Mouse (Mus musculus) brown adipose tissue, adult 24 weeks (tissue): ENCODE data around the gene Pcca. TPM values are rescaled to one million over a fixed set of nuclear protein-coding genes. Genes with fewer than 3 reads are reported as not detected.

Experiments used
- H3K27ac ChIP-seq: fragments of 200-500 bp; replicated peaks from 2 replicates; pipeline ENCODE4 v1.5.1; 2012; ENCODE audit warnings: low read depth, mild to moderate bottlenecking, low read length
- H3K4me1 ChIP-seq: fragments of 200-500 bp; 2 replicates; pipeline ENCODE4 v1.6.1; 2012; ENCODE audit warnings: low read length, mixed read lengths; ENCODE audit not compliant: control insufficient read depth, insufficient read depth, insufficient read length
- H3K4me3 ChIP-seq: fragments of 200-500 bp; 2 replicates; pipeline ENCODE4 v1.5.1; 2012; ENCODE audit warnings: low read depth, mild to moderate bottlenecking, low read length, moderate library complexity; ENCODE audit not compliant: insufficient read depth
- polyA plus RNA-seq: library from polyadenylated mRNA; stranded (reverse); fragments of >200 nt; gene quantifications from 2 replicates; pipeline ENCODE4 v1.2.4, GENCODE M21; 2012; ENCODE audit not compliant: missing spikeins, insufficient read depth, insufficient read length

Pcca gene
- polyA plus RNA-seq, 1 experiment: 349 TPM

DNA sequence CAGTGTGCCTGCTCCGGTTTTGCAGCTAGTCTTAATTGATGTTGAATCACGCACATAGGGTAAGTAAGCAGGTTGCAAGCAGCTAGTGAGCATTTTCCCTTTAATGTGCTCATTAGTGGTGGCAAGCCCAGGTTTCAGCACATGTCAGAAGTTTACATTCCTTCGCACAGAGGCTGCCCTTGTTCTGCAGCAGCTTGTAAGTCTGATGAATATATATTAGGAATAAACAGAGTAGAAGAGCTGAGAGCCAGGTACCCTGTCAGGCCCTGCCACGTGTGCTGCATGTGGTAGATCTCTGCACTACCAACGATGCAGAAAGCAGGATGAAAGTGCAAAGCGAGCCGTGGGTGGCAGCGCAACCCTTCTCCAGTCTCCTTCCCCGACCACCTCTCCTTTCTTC is 65.7 kb downstream of the Pcca start:
- H3K4me3 ChIP-seq: no peak overlapping the region
- no peaks in the 10 kb centered on the region for H3K4me1 ChIP-seq
- H3K27ac ChIP-seq: no peak overlapping the region

DNA sequence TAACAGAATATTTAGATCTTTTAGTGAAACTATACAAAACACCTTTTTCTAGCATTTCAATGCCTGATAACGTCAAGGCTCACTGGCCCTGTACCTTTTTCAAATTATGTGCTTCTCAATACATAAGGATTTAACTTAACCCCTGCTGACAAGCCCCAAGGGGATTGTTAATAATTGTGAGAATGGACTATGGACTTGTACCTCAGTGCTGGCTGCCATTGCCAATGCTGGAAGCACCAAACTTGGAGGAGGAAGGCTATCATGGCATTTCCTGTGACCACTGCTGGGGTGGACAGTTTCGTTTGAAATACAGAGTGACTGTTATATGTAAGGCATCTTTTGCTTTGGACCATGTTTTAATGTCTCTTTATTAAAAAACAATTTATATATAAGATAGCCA is 68.6 kb downstream of the Pcca start:
- Histone ChIP-seq H3K4me1 (no peaks in the 10 kb centered on the region), H3K27ac (no peak overlapping the region), H3K4me3 (no peak overlapping the region)

- Histone ChIP-seq H3K27ac (no peak overlapping the region), H3K4me1 (no peaks in the 10 kb centered on the region), H3K4me3 (no peak overlapping the region)
Observed at GRCm38 (mm10) chr14:122606499-122606898, 72.4 kb downstream of the Pcca start.

DNA sequence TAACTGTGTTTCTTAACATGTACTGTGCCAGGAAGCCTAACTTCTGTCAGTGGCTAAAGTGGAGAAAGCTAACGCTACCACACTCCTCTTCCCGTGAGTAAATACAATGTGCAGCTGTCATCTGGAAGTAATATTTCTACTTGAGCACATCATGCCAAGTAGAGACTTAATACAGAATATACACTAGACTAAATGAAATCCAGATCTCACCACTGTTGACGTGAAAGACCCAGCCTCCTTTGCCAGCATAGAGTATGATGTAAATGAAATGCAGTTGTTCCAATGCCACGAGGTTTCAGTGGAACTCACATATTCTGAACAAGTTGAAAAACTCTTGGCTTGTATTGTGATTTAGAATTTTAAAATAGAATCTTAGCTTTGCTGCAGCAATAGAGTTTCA is 73.3 kb downstream of the Pcca start:
- no peaks in the 10 kb centered on the region for H3K4me1 ChIP-seq
- H3K27ac ChIP-seq: no peak overlapping the region
- no peak overlapping the region for H3K4me3 ChIP-seq

- Histone ChIP-seq H3K4me1 (no peaks in the 10 kb centered on the region), H3K4me3 (no peak overlapping the region), H3K27ac (no peak overlapping the region)
Observed at GRCm38 (mm10) chr14:122608323-122608722, 74.2 kb downstream of the Pcca start.

DNA sequence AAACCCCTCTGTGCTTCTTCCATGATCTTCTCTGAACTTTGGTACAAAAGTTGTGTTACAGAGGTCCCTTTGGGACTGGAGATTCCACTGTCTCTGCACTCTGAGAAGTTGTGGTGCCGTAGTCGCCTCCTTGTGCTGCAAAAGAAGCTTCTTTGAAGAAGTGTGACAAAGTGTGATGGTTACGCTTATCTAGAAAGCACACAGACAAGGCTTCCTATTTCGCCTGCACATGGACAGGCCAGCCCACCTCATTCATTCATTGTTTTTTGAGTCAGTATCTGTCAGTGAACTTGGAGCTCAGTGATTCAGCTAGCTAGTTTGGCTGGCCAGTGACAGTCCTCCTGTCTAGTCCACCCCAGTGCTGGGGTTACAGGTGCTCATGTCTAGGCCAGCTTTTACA is 76.9 kb downstream of the Pcca start:
- Histone ChIP-seq H3K4me3 (no peak overlapping the region), H3K4me1 (no peaks in the 10 kb centered on the region), H3K27ac (no peak overlapping the region)

DNA sequence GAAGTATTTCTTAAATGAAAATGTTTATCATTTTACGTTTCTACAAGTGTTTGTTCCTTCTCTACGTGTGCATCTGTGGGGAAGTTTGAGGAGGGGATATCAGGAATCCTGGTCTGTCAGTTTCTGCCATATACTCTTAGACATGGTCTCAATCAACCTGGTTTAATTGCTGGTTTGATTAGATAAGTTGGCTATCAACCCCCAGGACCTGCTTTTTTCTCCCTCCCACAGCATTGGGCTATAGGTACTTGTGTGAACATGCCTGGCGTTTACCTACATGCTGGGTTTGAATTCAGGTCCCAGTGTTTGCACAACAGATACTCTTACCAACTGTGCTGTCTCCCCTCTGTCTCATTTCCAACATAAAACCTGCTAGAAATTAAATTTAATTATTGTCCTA is 78.2 kb downstream of the Pcca start:
- Histone ChIP-seq H3K4me3 (no peak overlapping the region), H3K27ac (no peak overlapping the region), H3K4me1 (no peaks in the 10 kb centered on the region)

DNA sequence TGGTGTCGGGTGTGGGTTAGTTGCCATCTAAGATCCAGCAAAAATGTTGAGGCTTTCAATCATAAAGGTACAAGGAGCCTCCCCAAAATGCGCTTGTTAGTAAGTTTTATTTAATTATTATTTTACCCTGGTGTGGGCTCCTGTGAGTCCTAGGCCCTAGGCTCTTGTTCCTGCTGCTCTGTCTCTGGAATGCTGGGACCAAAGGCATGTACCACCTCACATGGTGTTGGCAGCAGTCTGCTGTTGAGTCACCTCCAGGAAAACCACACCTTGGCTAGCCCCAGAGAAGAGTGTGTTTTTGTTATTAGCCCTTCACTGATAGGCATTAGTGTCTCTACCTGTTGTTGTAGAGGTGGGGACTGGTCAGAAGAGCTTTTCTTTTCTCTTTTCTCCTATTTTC is 83.5 kb downstream of the Pcca start:
- Histone ChIP-seq H3K4me3 (no peak overlapping the region), H3K27ac (no peak overlapping the region), H3K4me1 (no peaks in the 10 kb centered on the region)

GRCm38 (mm10) chr14:122633416-122633815 is 99.3 kb downstream of the Pcca start:
- Histone ChIP-seq H3K27ac (no peak overlapping the region), H3K4me1 (no peaks in the 10 kb centered on the region), H3K4me3 (no peak overlapping the region)

- Histone ChIP-seq H3K4me3 (no peak overlapping the region), H3K4me1 (no peaks in the 10 kb centered on the region)
Observed at GRCm38 (mm10) chr14:122636601-122637000, 102.5 kb downstream of the Pcca start.

DNA sequence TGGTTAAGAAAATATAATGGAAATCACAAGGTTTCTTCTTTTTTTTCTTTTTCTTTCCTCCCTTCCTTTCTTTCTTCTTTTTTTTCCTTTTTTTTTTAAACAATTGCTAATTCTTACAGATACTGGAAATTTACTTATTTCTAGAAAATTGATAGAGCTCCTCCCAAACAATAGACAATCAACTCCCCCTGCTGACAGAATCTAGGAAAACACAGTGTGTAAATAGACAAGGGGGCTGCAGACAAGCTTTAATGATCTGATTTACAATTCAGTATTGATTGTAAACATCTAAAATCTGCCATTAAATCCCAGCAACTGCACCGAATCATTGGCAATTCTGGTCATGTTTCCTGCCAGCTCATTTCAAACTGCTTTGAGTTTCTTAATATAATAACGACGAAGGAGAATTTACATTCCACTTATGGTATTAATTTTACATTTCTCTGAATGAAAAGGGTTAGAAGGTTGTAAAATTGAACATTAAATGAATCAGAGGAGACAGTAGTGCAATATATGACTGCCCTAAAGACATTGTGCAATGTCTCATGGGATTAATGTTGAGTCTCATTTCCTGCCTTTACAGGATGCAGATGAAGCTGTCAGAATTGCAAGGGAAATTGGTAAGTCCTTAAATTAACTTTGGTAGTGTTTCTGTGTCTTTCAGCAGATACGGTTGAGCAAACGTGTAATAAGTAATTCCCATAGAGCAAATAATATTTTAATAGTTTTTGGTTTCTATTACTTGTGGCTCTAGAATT is 103.9 kb downstream of the Pcca start:
- Histone ChIP-seq H3K4me1 (no peaks in the 10 kb centered on the region), H3K27ac (no peak overlapping the region), H3K4me3 (no peak overlapping the region)

More at GRCm38 (mm10) chr14:122636601-122637000, 102.5 kb downstream of the Pcca start:
- H3K27ac ChIP-seq: no peak overlapping the region

GRCm38 (mm10) chr14:122639168-122639720 is 105.1 kb downstream of the Pcca start:
- Histone ChIP-seq H3K4me3 (no peak overlapping the region), H3K27ac (no peak overlapping the region), H3K4me1 (peaks cover 3% of the 10 kb centered on the region; the same call in 1 of the 2 replicates)

DNA sequence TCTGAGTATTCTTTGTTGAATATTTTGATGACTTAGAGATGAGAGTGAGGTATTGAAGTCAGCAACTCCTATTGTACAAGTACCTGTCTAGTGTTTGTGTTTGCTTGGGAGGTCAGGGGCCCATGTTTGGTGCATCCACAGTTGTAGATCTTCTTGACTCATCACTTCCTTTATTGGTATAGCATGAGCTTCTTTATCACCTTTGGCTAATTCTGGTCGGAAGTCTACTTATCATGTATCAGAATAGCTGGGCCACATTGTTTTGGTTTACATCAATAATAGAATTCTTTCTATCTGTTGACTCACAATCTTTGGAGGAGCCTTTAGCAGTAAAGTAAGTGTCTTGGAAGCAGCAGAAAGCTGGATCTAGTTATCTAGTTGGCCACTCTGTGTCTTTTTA is 108.3 kb downstream of the Pcca start:
- peaks cover 6% of the 10 kb centered on the region; the same call in 1 of the 2 replicates for H3K4me1 ChIP-seq
- H3K27ac ChIP-seq: no peak overlapping the region
- H3K4me3 ChIP-seq: no peak overlapping the region

DNA sequence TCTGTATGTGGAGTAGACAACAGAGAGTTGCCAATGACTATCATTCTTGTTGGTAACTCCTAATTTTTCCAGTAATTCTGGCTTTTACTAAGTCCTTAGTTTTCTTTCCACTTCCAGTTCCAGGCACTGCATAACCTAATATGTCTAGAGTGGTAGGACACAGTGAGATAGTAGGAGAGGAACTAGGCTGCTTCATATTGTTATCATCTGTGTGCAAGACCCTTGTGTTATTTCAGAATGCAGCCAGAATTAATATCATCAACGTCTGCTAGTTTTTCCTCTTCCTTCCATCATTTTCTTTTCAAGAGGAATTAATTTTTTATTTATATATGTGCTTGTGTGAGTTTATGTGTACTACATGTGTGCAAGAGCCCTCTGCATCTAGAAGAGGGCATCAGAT is 114.1 kb downstream of the Pcca start:
- H3K27ac ChIP-seq: no peak overlapping the region
- H3K4me1 ChIP-seq: peaks cover 6% of the 10 kb centered on the region; the same call in 1 of the 2 replicates
- no peak overlapping the region for H3K4me3 ChIP-seq

GRCm38 (mm10) chr14:122649336-122649950 is 115.3 kb downstream of the Pcca start:
- Histone ChIP-seq H3K4me1 (0 out of 2 replicates have a peak, but pooled peaks cover 3% of the 10 kb centered on the region), H3K4me3 (no peak overlapping the region), H3K27ac (no peak overlapping the region)

DNA sequence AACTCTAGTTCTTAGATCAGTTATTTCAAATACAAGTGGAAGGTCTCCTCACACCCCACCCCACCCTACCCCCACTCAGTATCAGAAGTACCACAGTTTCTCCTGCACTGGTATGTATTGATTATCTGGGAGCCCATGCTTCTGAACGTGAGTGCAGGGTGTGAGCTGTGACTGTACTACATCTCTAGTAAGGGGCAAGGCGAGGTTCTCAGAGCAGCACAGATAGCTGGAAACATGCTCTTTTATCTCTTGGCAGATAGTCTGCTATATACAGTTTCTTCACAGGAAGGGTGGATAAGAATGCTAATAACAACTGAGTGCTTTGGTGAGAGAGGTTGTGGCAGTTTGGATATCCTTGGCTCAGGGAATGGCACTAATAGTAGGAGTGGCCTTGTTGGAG is 117.6 kb downstream of the Pcca start:
- Histone ChIP-seq H3K27ac (no peak overlapping the region), H3K4me3 (no peak overlapping the region), H3K4me1 (no peaks in the 10 kb centered on the region)
